Comparison of ENCODE assay signal across 25 mouse cellular contexts in the genomic region with DNA sequence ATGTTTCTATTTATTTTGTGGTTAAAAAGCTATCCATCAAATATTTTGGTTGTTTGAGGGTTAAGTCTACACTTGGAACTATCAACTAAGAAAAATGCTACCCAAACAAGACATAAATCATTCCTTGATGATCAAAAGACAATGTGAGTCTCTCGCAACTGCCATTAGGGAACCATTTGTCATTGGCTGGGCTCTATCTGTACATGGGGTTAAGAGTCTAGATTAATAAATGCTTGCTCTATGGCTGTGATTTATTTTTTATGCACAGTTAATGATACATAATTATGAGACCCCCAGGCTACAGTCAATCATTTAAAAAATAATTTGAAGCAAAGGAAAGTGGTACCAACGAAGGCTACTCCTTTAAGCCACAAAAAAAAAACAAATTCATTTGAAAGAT. TPM values are rescaled to one million over a fixed set of nuclear protein-coding genes. Genes with fewer than 3 reads are reported as not detected.
DNase-seq lines count a peak whose midpoint lies in the region; ATAC-seq lines count a peak whose summit lies in the region.
"Had no signal": no experiment of that assay in that cellular context is flagged by ENCODE, and none has a peak within 500 bp of the region (broad histone marks: within the 10 kb centered on the region; RNA-seq: fewer than 3 reads in every experiment).

No protein-coding gene starts in this region.

- H3K4me2 ChIP-seq in heart, embryonic 15.5 days = no peak overlapping the region
- H3K4me2 ChIP-seq in midbrain, embryonic 14.5 days (ENCODE audit: low read length) = no peak overlapping the region
- H3K4me2 ChIP-seq in midbrain, embryonic 13.5 days (replicated peaks) = no peak overlapping the region
- H3K4me2 ChIP-seq: embryonic facial prominence, embryonic 12.5 days; hindbrain, embryonic 15.5 days; liver, embryonic 15.5 days; lung, embryonic 14.5 days had no signal

- peak overlapping the region; percentile 81 for H3K27ac ChIP-seq in heart, embryonic 10.5 days
- H3K27ac ChIP-seq in heart, embryonic 15.5 days = peak overlapping the region; percentile 67
- no peak overlapping the region for H3K27ac ChIP-seq in midbrain, embryonic 14.5 days (replicated peaks; ENCODE audit: low read depth, low read length)
- H3K27ac ChIP-seq in midbrain, embryonic 13.5 days = no peak overlapping the region
- H3K27ac ChIP-seq: embryonic facial prominence, embryonic 12.5 days; gastrocnemius, adult 2 months; hindbrain, embryonic 15.5 days; liver, embryonic 15.5 days had no signal

- peaks cover 25% of the 10 kb centered on the region for H3K4me1 ChIP-seq in heart, embryonic 10.5 days
- H3K4me1 ChIP-seq in heart, embryonic 15.5 days (replicated peaks) = peaks cover 17% of the 10 kb centered on the region
- peaks cover 9% of the 10 kb centered on the region; the same call in 1 of the 2 replicates for H3K4me1 ChIP-seq in midbrain, embryonic 14.5 days (ENCODE audit: control insufficient read depth, insufficient read depth, low read length)
- H3K4me1 ChIP-seq in midbrain, embryonic 13.5 days (replicated peaks) = peaks cover 6% of the 10 kb centered on the region
- H3K4me1 ChIP-seq: hindbrain, embryonic 15.5 days had no signal

- no peak for ATAC-seq in heart, embryonic 15.5 days (replicated peaks; ENCODE audit: insufficient number of reproducible peaks, insufficient read depth, low FRiP score, low read depth)
- ATAC-seq in midbrain, embryonic 14.5 days (ENCODE audit: low FRiP score, low TSS enrichment) = no peak
- no peak for ATAC-seq in midbrain, embryonic 13.5 days
- no peak for ATAC-seq in erythroblast, adult 5-6 weeks (replicated peaks; ENCODE audit: low FRiP score, poor library complexity, severe bottlenecking)
- ATAC-seq: CD4-positive, CD25-positive, alpha-beta regulatory T cell, adult 4 months; inflammation-experienced regulatory T-cells, adult 6 months had no signal

- H3K9me3 ChIP-seq in heart, embryonic 10.5 days = no peaks in the 10 kb centered on the region
- H3K9me3 ChIP-seq in heart, embryonic 15.5 days (replicated peaks) = no peaks in the 10 kb centered on the region
- no peaks in the 10 kb centered on the region for H3K9me3 ChIP-seq in midbrain, embryonic 14.5 days (ENCODE audit: control insufficient read depth, low read length)
- H3K9me3 ChIP-seq in midbrain, embryonic 13.5 days = no peaks in the 10 kb centered on the region
- H3K9me3 ChIP-seq: embryonic facial prominence, embryonic 12.5 days; hindbrain, embryonic 15.5 days; limb, embryonic 12.5 days; liver, embryonic 15.5 days had no signal

- no peak overlapping the region for H3K4me3 ChIP-seq in heart, embryonic 10.5 days
- no peak overlapping the region for H3K4me3 ChIP-seq in heart, embryonic 15.5 days
- H3K4me3 ChIP-seq in midbrain, embryonic 14.5 days (replicated peaks; ENCODE audit: low read depth, low read length) = no peak overlapping the region
- no peak overlapping the region for H3K4me3 ChIP-seq in midbrain, embryonic 13.5 days (replicated peaks)
- H3K4me3 ChIP-seq: embryonic facial prominence, embryonic 12.5 days; gastrocnemius, adult 2 months; hindbrain, embryonic 15.5 days; left cerebral cortex, adult 2 months; limb, embryonic 12.5 days; liver, embryonic 15.5 days had no signal

- H3K9ac ChIP-seq in heart, embryonic 15.5 days = no peak overlapping the region
- no peak overlapping the region for H3K9ac ChIP-seq in midbrain, embryonic 14.5 days (replicated peaks; ENCODE audit: low read length)
- H3K9ac ChIP-seq in midbrain, embryonic 13.5 days (replicated peaks) = no peak overlapping the region
- H3K9ac ChIP-seq: embryonic facial prominence, embryonic 12.5 days; hindbrain, embryonic 15.5 days; limb, embryonic 12.5 days; liver, embryonic 15.5 days; lung, embryonic 14.5 days had no signal

- no peaks in the 10 kb centered on the region for H3K36me3 ChIP-seq in heart, embryonic 10.5 days
- no peaks in the 10 kb centered on the region for H3K36me3 ChIP-seq in heart, embryonic 15.5 days
- no peaks in the 10 kb centered on the region for H3K36me3 ChIP-seq in midbrain, embryonic 14.5 days (ENCODE audit: control insufficient read depth, insufficient read depth, low read length)
- no peaks in the 10 kb centered on the region for H3K36me3 ChIP-seq in midbrain, embryonic 13.5 days
- H3K36me3 ChIP-seq: embryonic facial prominence, embryonic 12.5 days; hindbrain, embryonic 15.5 days; limb, embryonic 12.5 days; liver, embryonic 15.5 days had no signal

- 67% methylated on average over 2 of the region's 2 CpGs for WGBS in heart, embryonic 10.5 days
- WGBS in heart, embryonic 15.5 days = 62% methylated on average over 2 of the region's 2 CpGs
- 50% methylated on average over 2 of the region's 2 CpGs for WGBS in midbrain, embryonic 14.5 days
- WGBS in midbrain, embryonic 13.5 days = 52% methylated on average over 2 of the region's 2 CpGs

- no peak for DNase-seq in heart, embryonic 10.5 days (ENCODE audit: low spot score)
- DNase-seq in heart, postnatal 14 days = no peak
- DNase-seq in heart, adult 8-10 months (ENCODE audit: low spot score) = no peak
- DNase-seq in midbrain, embryonic 14.5 days = peak; percentile 21
- DNase-seq: adrenal gland, postnatal 14 days; cerebellum, adult 11-12 months; cerebellum, adult 9-11 months; embryo, embryonic 11 days; gastrocnemius, adult 2 months; gastrocnemius, postnatal 36 days; kidney, adult 11 months; kidney, postnatal 14 days; spleen, adult 18-20 months; thymus, postnatal 14 days had no signal

- no peaks in the 10 kb centered on the region for H3K27me3 ChIP-seq in heart, embryonic 10.5 days (ENCODE audit: insufficient read depth, poor library complexity, severe bottlenecking)
- no peaks in the 10 kb centered on the region for H3K27me3 ChIP-seq in heart, embryonic 15.5 days
- H3K27me3 ChIP-seq in midbrain, embryonic 14.5 days (ENCODE audit: control insufficient read depth, insufficient read depth, low read length) = no peaks in the 10 kb centered on the region
- H3K27me3 ChIP-seq in midbrain, embryonic 13.5 days = no peaks in the 10 kb centered on the region
- H3K27me3 ChIP-seq: embryonic facial prominence, embryonic 12.5 days; hindbrain, embryonic 15.5 days; limb, embryonic 12.5 days; liver, embryonic 15.5 days had no signal

- intact Hi-C loops in heart, postnatal 14 days (cut with DNase I) = no loop called here

RNA-seq across cellular contexts. Expression of gene S1pr1, which starts 23.7 kb away (rescaled TPM):
- polyA plus RNA-seq in heart, embryonic 10.5 days (2016; fragmentation: Nextera tagmentation; extraction: Ambion mirVana) = 48.7 and 82.4 TPM in 2 replicates
- total RNA-seq in heart, postnatal 14 days (2021) = 100 to 1,000 TPM in 1 of 2 experiments, 10 to 100 TPM in 1; 99.1 to 105 TPM
- polyA plus RNA-seq in heart, embryonic 15.5 days (2015; fragmentation: Nextera tagmentation; extraction: Ambion mirVana) = 75.5 and 85.4 TPM in 2 replicates
- 10 to 100 TPM; 31.9 to 48.9 (median 41.9) TPM for total RNA-seq in heart, adult 8-10 months (2022)
- 26.1 and 32.2 TPM in 2 replicates for polyA plus RNA-seq in midbrain, embryonic 14.5 days (2014; fragmentation: Nextera tagmentation; extraction: Ambion mirVana)
- polyA plus RNA-seq in midbrain, embryonic 13.5 days (2015; fragmentation: Nextera tagmentation; extraction: Ambion mirVana) = 25.0 and 30.5 TPM in 2 replicates
- 0.63 and 0.96 TPM in 2 replicates for total RNA-seq in erythroblast, adult 5-6 weeks (2015; ENCODE audit: low replicate concordance)
- total RNA-seq in erythroblast, adult 5-6 weeks (2017; ENCODE audit: low replicate concordance) = 0.42 and 1.6 TPM in 2 replicates

Comparison
In these comparisons a context has a peak if more than half of its experiments do, and no peak if none do; other contexts are left out.
1. H3K27ac ChIP-seq: peak in heart, embryonic 10.5 days (single experiment) and heart, embryonic 15.5 days (single experiment); none in midbrain, embryonic 14.5 days (single experiment) and midbrain, embryonic 13.5 days (single experiment).